Mouse (Mus musculus) ES-Bruce4 (cell line): ENCODE measurements around the gene 6030468B19Rik.

Experiments
- CTCF ChIP-seq: IDR thresholded peaks from one replicate; pipeline ENCODE4 v1.8.1; 2011; ENCODE audit warnings: low read depth, low read length
- EP300 ChIP-seq: IDR thresholded peaks from 2 replicates; pipeline ENCODE4 v1.6.1; 2011; ENCODE audit warnings: low read depth, low read length; ENCODE audit not compliant: insufficient read depth
- POLR2A ChIP-seq: IDR thresholded peaks from one replicate; pipeline ENCODE4 v1.8.1; 2011; ENCODE audit warnings: low read length; ENCODE audit not compliant: insufficient read depth

DNA sequence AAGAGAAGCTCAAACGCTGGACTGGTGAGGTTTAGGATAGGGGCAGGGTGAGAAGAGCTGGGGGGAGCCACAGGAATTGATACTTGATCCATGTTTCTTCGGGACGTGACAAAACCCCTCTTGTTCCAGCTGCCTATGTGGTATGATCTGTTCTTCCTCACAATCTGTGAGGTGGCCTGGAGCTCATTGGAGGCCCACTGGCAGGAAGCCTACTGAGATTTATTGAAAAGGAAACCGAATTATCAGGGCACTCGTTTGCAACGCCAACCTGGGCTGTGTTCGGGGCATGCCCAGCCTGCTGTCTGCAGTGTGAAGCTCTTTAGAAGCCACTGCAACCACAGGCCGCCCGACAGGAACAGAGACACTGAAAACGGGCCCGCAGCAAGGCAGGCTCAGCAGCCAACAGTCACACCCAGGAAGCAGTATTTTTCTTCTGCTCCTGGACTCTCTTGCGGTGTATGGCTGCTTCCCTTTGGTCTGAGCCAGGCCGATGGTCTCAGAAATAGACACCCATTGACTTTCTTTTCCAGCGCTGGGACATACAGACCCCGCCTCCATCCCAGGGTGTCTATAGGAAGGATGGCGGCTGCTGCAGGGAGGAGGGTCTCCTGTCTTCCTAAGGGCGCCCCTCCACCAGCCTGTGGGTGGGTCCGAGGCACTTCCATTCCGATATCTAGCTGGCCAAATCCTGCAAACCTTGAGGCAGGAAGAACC lies 51.0 kb downstream of the 6030468B19Rik start:
- TF ChIP-seq CTCF, result no peak
- TF ChIP-seq EP300, result no peak
- no peak for TF ChIP-seq POLR2A
